Mouse (Mus musculus) liver, adult 2 months (tissue): ENCODE data around the gene Slc25a51.

Experiments
- CTCF ChIP-seq: fragments of 200-500 bp; IDR thresholded peaks from 2 replicates; pipeline ENCODE4 v1.5.1; 2011; ENCODE audit warnings: low read depth, low read length, control low read depth
- POLR2A ChIP-seq: fragments of 200-500 bp; IDR thresholded peaks from 2 replicates; pipeline ENCODE4 v1.6.1; 2011; ENCODE audit warnings: low read length, control low read depth; ENCODE audit not compliant: insufficient read depth; ENCODE audit errors: extremely low read depth

DNA sequence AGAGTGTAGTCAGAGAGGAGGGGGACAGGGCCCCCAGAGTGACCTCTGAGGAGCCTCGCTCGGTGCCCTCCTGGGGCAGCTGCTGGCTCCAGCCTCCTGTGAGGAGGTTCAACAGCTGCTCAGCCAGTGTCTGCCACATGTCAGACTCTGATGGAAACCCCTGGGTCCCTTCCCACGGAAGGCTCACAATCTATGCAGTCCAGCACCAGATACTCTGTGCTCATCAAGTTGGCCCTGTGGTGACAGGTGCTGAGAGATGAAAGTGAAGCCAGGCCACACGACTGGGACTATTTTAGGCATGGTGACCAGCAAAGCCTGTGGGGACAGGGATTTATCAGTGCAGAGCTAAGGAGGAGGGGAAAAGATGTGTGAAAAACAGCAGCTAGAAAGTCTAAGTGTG, 36.2 kb upstream of the Slc25a51 start:
- no peak for TF ChIP-seq POLR2A
- TF ChIP-seq CTCF = no peak
